Mouse (Mus musculus): ENCODE data around the gene Grasp. TPM values are rescaled to one million over a fixed set of nuclear protein-coding genes. Genes with fewer than 3 reads are reported as not detected.
A peak's percentile ranks its signal among the peaks of the same experiment; 100 is the strongest.

The Grasp gene
- total and polyA plus RNA-seq, 3 experiments = 4.1 to 6.3 TPM; not detected in 1

GRCm38 (mm10) chr15:101246231-101247154, 22.5 kb downstream of the Grasp start (continued):
- TF ChIP-seq POLR2AphosphoS2 (IDR thresholded peaks at IDR 0.05; ENCODE audit: low read length) (no peak), MYC (IDR thresholded peaks at IDR 0.05; ENCODE audit: low read depth, low read length) (peak; percentile 72; the same call in 1 of the 2 replicates), E2F4 (IDR thresholded peaks at IDR 0.05; ENCODE audit: borderline replicate concordance, low read depth, low read length) (peak; percentile 69; the same call in 1 of the 2 replicates), NRF1 (IDR thresholded peaks at IDR 0.05; ENCODE audit: insufficient read depth, low read depth, low read length, poor library complexity, severe bottlenecking) (peak; percentile 45; the same call in 1 of the 2 replicates), NELFE (IDR thresholded peaks at IDR 0.05; ENCODE audit: low read depth, low read length) (peak; percentile 70)

GRCm38 (mm10) chr15:101247155-101247498, 23.1 kb downstream of the Grasp start:
- Histone ChIP-seq H3K79me2 (ENCODE audit: control insufficient read depth, insufficient read depth, low read length, poor library complexity) (no peaks in the 10 kb centered on the region; the same call in 1 of the 2 replicates), H3K27me3 (ENCODE audit: control insufficient read depth in 1 of 2, insufficient read depth in 2 of 2, low read length in 2 of 2) (no peaks in the 10 kb centered on the region), H3K9ac (ENCODE audit: control insufficient read depth, low read depth, low read length, poor library complexity, severe bottlenecking) (no peak overlapping the region), H3K36me3 (ENCODE audit: control insufficient read depth in 1 of 2, insufficient read depth in 2 of 2, low read length in 2 of 2) (peaks cover 0 to 10% of the 10 kb centered on the region in 2 experiments; a peak in 2 of 4 replicates), H3K9me3 (replicated peaks; ENCODE audit: insufficient read depth, low read length) (no peaks in the 10 kb centered on the region), H3K4me3 (ENCODE audit: control insufficient read depth in 1 of 2, insufficient read depth in 1 of 2, low read depth in 2 of 2, low read length in 2 of 2) (no peak overlapping the region), H3K27ac (ENCODE audit: control insufficient read depth, low read depth, low read length) (no peak overlapping the region), H3K4me1 (ENCODE audit: control insufficient read depth in 1 of 2, insufficient read depth in 2 of 2, low read length in 2 of 2) (peaks cover 0 to 13% of the 10 kb centered on the region in 2 experiments; a peak in 2 of 4 replicates)
- no peak for DNase-seq (ENCODE audit: low read depth, low spot score)
- TF ChIP-seq SIN3A (IDR thresholded peaks at IDR 0.05; ENCODE audit: low read length) = no peak
- no peak for TF ChIP-seq TCF12 (IDR thresholded peaks at IDR 0.05; ENCODE audit: low read depth, low read length)
- TF ChIP-seq GATA1 (IDR thresholded peaks at IDR 0.05; ENCODE audit: low read depth, low read length) = no peak
- TF ChIP-seq POLR2AphosphoS5 (IDR thresholded peaks at IDR 0.05; ENCODE audit: borderline replicate concordance, low read depth, low read length) = no peak
- no peak for TF ChIP-seq JUND (IDR thresholded peaks at IDR 0.05; ENCODE audit: low read depth, low read length)

GRCm38 (mm10) chr15:101248029-101248710, 24.2 kb downstream of the Grasp start:
- peak; percentile 48; the same call in 1 of the 2 replicates for TF ChIP-seq USF1 (IDR thresholded peaks at IDR 0.05; ENCODE audit: low read depth, low read length)
- no peak for TF ChIP-seq RCOR1 (IDR thresholded peaks at IDR 0.05; ENCODE audit: low read depth, low read length)
- no peak for DNase-seq (ENCODE audit: low read depth, low spot score)
- no peaks in the 10 kb centered on the region for H3K27me3 ChIP-seq (ENCODE audit: control insufficient read depth in 1 of 2, insufficient read depth in 2 of 2, low read length in 2 of 2)
- H3K4me3 ChIP-seq (ENCODE audit: control insufficient read depth in 1 of 2, insufficient read depth in 1 of 2, low read depth in 2 of 2, low read length in 2 of 2) = no peak overlapping the region
- no peaks in the 10 kb centered on the region for H3K9me3 ChIP-seq (replicated peaks; ENCODE audit: insufficient read depth, low read length)
- H3K79me2 ChIP-seq (ENCODE audit: control insufficient read depth, insufficient read depth, low read length, poor library complexity) = no peaks in the 10 kb centered on the region; the same call in 1 of the 2 replicates
- peaks cover 0 to 10% of the 10 kb centered on the region in 2 experiments; a peak in 2 of 4 replicates for H3K36me3 ChIP-seq (ENCODE audit: control insufficient read depth in 1 of 2, insufficient read depth in 2 of 2, low read length in 2 of 2)
- no peak overlapping the region for H3K27ac ChIP-seq (ENCODE audit: control insufficient read depth, low read depth, low read length)
- peaks cover 0 to 12% of the 10 kb centered on the region in 2 experiments; a peak in 2 of 4 replicates for H3K4me1 ChIP-seq (ENCODE audit: control insufficient read depth in 1 of 2, insufficient read depth in 2 of 2, low read length in 2 of 2)
- no peak overlapping the region for H3K9ac ChIP-seq (ENCODE audit: control insufficient read depth, low read depth, low read length, poor library complexity, severe bottlenecking)
